Mouse (Mus musculus) cerebellum, adult 11 months (tissue): ENCODE results near the gene Magi2.

Source experiments
- DNase-seq: peaks from one replicate; pipeline ENCODE4 v3.0.0; 2022

The Magi2 gene

GRCm38 (mm10) chr5:19972736-19973135 is 745.9 kb downstream of the Magi2 start:
- no peak for DNase-seq

- no peak for DNase-seq
Measured at GRCm38 (mm10) chr5:19973852-19974251, 747.0 kb downstream of the Magi2 start.

- DNase-seq: no peak
Measured at GRCm38 (mm10) chr5:19981518-19981917, 754.7 kb downstream of the Magi2 start.

- DNase-seq: no peak
Measured at GRCm38 (mm10) chr5:19982031-19982430, 755.2 kb downstream of the Magi2 start.

- no peak for DNase-seq
Measured at GRCm38 (mm10) chr5:19999486-19999885, 772.6 kb downstream of the Magi2 start.

GRCm38 (mm10) chr5:19999912-20000311 is 773.1 kb downstream of the Magi2 start:
- DNase-seq: no peak

- DNase-seq: no peak
Measured at GRCm38 (mm10) chr5:20006616-20007015, 779.8 kb downstream of the Magi2 start.

- no peak for DNase-seq
Measured at GRCm38 (mm10) chr5:20007246-20007645, 780.4 kb downstream of the Magi2 start.

GRCm38 (mm10) chr5:20010210-20010609 is 783.4 kb downstream of the Magi2 start:
- DNase-seq: no peak

GRCm38 (mm10) chr5:20018063-20018462 is 791.2 kb downstream of the Magi2 start:
- no peak for DNase-seq

GRCm38 (mm10) chr5:20046649-20047048 is 819.8 kb downstream of the Magi2 start:
- no peak for DNase-seq

- DNase-seq: no peak
Measured at GRCm38 (mm10) chr5:20048386-20048785, 821.5 kb downstream of the Magi2 start.

- no peak for DNase-seq
Measured at GRCm38 (mm10) chr5:20050284-20050683, 823.4 kb downstream of the Magi2 start.

GRCm38 (mm10) chr5:20055000-20055399 is 828.2 kb downstream of the Magi2 start:
- no peak for DNase-seq

- DNase-seq: no peak
Measured at GRCm38 (mm10) chr5:20056074-20056842, 829.4 kb downstream of the Magi2 start.

- DNase-seq: no peak
Measured at GRCm38 (mm10) chr5:20056856-20057255, 830.0 kb downstream of the Magi2 start.

- DNase-seq: no peak
Measured at GRCm38 (mm10) chr5:20062011-20062410, 835.2 kb downstream of the Magi2 start.

GRCm38 (mm10) chr5:20065081-20065480 is 838.2 kb downstream of the Magi2 start:
- no peak for DNase-seq

GRCm38 (mm10) chr5:20068496-20068895 is 841.7 kb downstream of the Magi2 start:
- DNase-seq: no peak

- DNase-seq: no peak
Measured at GRCm38 (mm10) chr5:20068921-20069486, 842.2 kb downstream of the Magi2 start.

GRCm38 (mm10) chr5:20074101-20074500 is 847.3 kb downstream of the Magi2 start:
- DNase-seq: no peak

- no peak for DNase-seq
Measured at GRCm38 (mm10) chr5:20074867-20075266, 848.0 kb downstream of the Magi2 start.

GRCm38 (mm10) chr5:20078931-20079330 is 852.1 kb downstream of the Magi2 start:
- DNase-seq: no peak

GRCm38 (mm10) chr5:20080605-20081309 is 853.9 kb downstream of the Magi2 start:
- no peak for DNase-seq
